Mouse (Mus musculus) gastrocnemius, postnatal 10 days (tissue): ENCODE measurements at regions not wholly inside any gene's neighbourhood (a gene's known extent, or its start where the extent isn't known, plus 50 kb on each side); places are given as distances from the start of the nearest gene placed in this dataset.
A peak's percentile ranks its signal among the peaks of the same experiment; 100 is the strongest.

Experiments
- DNase-seq: peaks from one replicate; pipeline ENCODE4 v3.0.0; 2021; ENCODE audit warnings: mixed read lengths

- no peak for DNase-seq
Observed at GRCm38 (mm10) chr8:89324462-89325247, 280.7 kb upstream of the Sall1 start.

- DNase-seq, result no peak
Observed at GRCm38 (mm10) chr8:89317514-89318289, 273.7 kb upstream of the Sall1 start.

GRCm38 (mm10) chr8:89316566-89317175 lies 272.7 kb upstream of the Sall1 start:
- DNase-seq, result no peak

GRCm38 (mm10) chr8:89314907-89315306 lies 270.9 kb upstream of the Sall1 start:
- DNase-seq, result no peak

- no peak for DNase-seq
Observed at GRCm38 (mm10) chr8:89310696-89311214, 266.8 kb upstream of the Sall1 start.

- DNase-seq, result no peak
Observed at GRCm38 (mm10) chr8:89309591-89309990, 265.6 kb upstream of the Sall1 start.

- DNase-seq, result no peak
Observed at GRCm38 (mm10) chr8:89308950-89309349, 265.0 kb upstream of the Sall1 start.

GRCm38 (mm10) chr8:89308532-89308931 lies 264.6 kb upstream of the Sall1 start:
- DNase-seq, result no peak

- DNase-seq, result no peak
Observed at GRCm38 (mm10) chr8:89307601-89308000, 263.6 kb upstream of the Sall1 start.

GRCm38 (mm10) chr8:89307085-89307484 lies 263.1 kb upstream of the Sall1 start:
- no peak for DNase-seq

- DNase-seq, result no peak
Observed at GRCm38 (mm10) chr8:89304116-89304515, 260.2 kb upstream of the Sall1 start.

GRCm38 (mm10) chr8:89303326-89303725 lies 259.4 kb upstream of the Sall1 start:
- no peak for DNase-seq

- DNase-seq, result no peak
Observed at GRCm38 (mm10) chr8:89299637-89300036, 255.7 kb upstream of the Sall1 start.

- DNase-seq, result no peak
Observed at GRCm38 (mm10) chr8:89295686-89296085, 251.7 kb upstream of the Sall1 start.

GRCm38 (mm10) chr8:89289017-89289416 lies 245.1 kb upstream of the Sall1 start:
- no peak for DNase-seq

- DNase-seq, result no peak
Observed at GRCm38 (mm10) chr8:89284871-89285564, 241.1 kb upstream of the Sall1 start.

GRCm38 (mm10) chr8:89283105-89284096 lies 239.4 kb upstream of the Sall1 start:
- DNase-seq, result no peak

- DNase-seq, result no peak
Observed at GRCm38 (mm10) chr8:89279844-89280243, 235.9 kb upstream of the Sall1 start.

- DNase-seq, result no peak
Observed at GRCm38 (mm10) chr8:89279142-89279541, 235.2 kb upstream of the Sall1 start.

- no peak for DNase-seq
Observed at GRCm38 (mm10) chr8:89273276-89273675, 229.3 kb upstream of the Sall1 start.

GRCm38 (mm10) chr8:89272381-89272815 lies 228.4 kb upstream of the Sall1 start:
- peak; percentile 13 for DNase-seq
